Mouse (Mus musculus): ENCODE results near the gene Rasgef1b.

- no peak for TF ChIP-seq CTCF (IDR thresholded peaks at IDR 0.05; ENCODE audit: control insufficient read depth, insufficient read depth, low read length)
- no peak for TF ChIP-seq POLR2A (IDR thresholded peaks at IDR 0.05; ENCODE audit: borderline replicate concordance, control insufficient read depth, low read depth, low read length)
These were observed 20.2 kb downstream of the Rasgef1b start for GRCm38 (mm10) chr5:99708706-99709105.
